Mouse (Mus musculus) layer of hippocampus, adult 2 months (tissue): Measurements from ENCODE around the gene Slc12a3. TPM values are rescaled to one million over a fixed set of nuclear protein-coding genes. Genes with fewer than 3 reads are reported as not detected.

ENCODE experiments used
- DNase-seq, 2 experiments: peaks; one replicate each; pipeline ENCODE4 v3.0.0; 2022; ENCODE audit warnings: low spot score in 2 of 2
- H3K27ac ChIP-seq: fragments of 200-600 bp; 2 replicates; pipeline ENCODE4 v1.8.1; 2022
- H3K4me3 ChIP-seq: fragments of 200-600 bp; 2 replicates; pipeline ENCODE4 v1.8.1; 2022; ENCODE audit warnings: mild to moderate bottlenecking
- CTCF ChIP-seq: fragments of 200-600 bp; conservative IDR thresholded peaks from 2 replicates; pipeline ENCODE4 v1.8.1; 2022; ENCODE audit warnings: antibody characterized with exemption, mild to moderate bottlenecking, moderate library complexity
- total RNA-seq, 2 experiments: library from RNA; stranded (reverse); gene quantifications; 2 replicates each; pipeline ENCODE4 v1.2.3; 2021

The Slc12a3 gene
- total RNA-seq, 2 experiments from 2014 or later: 0.54 to 1.0 TPM

- Histone ChIP-seq H3K4me3 (no peak overlapping the region), H3K27ac (no peak overlapping the region)
- TF ChIP-seq CTCF: no peak
- DNase-seq: no peak
Observed at GRCm38 (mm10) chr8:94365410-94365981, 36.5 kb downstream of the Slc12a3 start.

GRCm38 (mm10) chr8:94370839-94371238 is 41.8 kb downstream of the Slc12a3 start:
- TF ChIP-seq CTCF: no peak
- no peak for DNase-seq
- Histone ChIP-seq H3K4me3 (no peak overlapping the region), H3K27ac (no peak overlapping the region)

DNA sequence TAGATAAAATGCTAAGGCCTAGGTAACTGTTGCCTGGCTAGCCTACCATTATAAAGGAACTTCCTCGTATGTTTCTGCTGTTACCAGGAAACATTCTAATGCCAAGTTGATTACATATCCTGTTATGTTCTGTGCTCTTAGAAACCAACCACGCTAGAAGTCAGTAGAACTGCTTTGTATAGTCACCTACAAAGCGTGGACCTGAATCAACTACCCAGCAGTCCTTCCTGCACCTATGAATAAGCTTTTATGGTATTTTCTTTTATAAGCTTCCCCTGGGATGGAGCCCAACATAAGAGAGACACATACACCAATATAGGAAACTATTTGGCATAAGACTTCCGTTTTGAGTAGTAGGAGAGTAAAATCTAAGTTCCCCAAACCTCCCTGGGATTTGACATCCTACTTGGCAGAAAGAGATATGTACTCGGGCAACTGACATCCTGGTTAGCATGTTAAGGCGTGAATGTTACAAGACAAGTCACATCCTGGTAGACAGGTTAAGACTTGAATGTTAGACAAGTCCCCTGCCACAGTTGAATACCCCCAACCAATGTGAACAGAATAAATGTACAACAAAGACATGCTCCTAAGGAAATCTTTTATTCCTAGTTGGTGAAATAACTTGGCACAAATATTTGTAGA is 44.1 kb downstream of the Slc12a3 start:
- no peak for DNase-seq
- TF ChIP-seq CTCF: no peak
- Histone ChIP-seq H3K4me3 (no peak overlapping the region), H3K27ac (no peak overlapping the region)

- Histone ChIP-seq H3K27ac (no peak overlapping the region), H3K4me3 (no peak overlapping the region)
- no peak for DNase-seq
- no peak for TF ChIP-seq CTCF
Observed at GRCm38 (mm10) chr8:94375551-94375991, 46.6 kb downstream of the Slc12a3 start.

- Histone ChIP-seq H3K4me3 (no peak overlapping the region), H3K27ac (no peak overlapping the region)
- no peak for DNase-seq
- no peak for TF ChIP-seq CTCF
Observed at GRCm38 (mm10) chr8:94376176-94376575, 47.2 kb downstream of the Slc12a3 start.

DNA sequence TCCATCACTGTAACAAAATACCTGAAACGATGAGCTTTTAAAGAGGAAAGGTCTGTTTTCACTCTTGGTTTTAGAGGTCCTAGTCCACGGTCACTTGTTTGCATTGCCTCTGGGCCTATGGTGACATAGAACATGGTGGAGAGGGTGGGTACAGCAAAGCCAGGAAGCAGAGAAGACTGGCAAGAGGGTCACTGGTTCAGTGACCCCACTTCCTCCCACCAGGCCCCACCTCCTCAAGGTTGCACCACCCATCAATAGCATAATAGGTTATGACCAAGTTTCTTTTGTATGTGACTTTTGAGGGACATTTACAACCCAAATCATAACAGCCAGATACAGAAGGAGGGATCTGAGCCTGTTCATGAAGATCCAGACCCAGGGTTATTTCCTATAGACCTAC is 47.6 kb downstream of the Slc12a3 start:
- Histone ChIP-seq H3K4me3 (no peak overlapping the region), H3K27ac (peak overlapping the region; percentile 44; the same call in 1 of the 2 replicates)
- no peak for DNase-seq
- TF ChIP-seq CTCF: no peak

- peak overlapping the region; percentile 44; the same call in 1 of the 2 replicates for H3K27ac ChIP-seq
- DNase-seq: no peak
- no peak overlapping the region for H3K4me3 ChIP-seq
- TF ChIP-seq CTCF: no peak
Observed at GRCm38 (mm10) chr8:94377031-94377430, 48.0 kb downstream of the Slc12a3 start.

DNA sequence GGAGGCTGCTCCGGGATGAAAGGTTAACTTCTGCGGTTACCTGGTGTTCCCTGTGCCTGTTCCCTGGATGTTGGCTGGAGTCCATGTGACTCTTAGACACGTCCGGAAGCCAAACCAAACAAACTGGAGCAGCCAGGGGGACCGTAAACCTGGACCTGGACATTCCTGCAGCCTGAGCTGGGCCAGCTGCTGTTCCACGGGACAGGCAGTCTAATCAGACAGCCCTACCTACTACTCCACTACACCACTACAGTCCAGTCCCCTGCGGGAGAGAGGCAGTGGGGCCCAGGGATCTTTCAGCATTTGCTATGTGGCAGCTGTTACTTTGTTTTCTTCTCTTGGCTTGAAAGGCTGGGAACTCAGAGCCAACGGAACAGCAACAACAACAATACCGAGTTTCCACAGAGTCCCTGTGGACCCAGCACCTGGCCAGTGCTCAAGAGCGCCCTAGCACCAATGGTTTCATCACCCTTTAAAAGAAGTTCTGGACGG is 48.8 kb downstream of the Slc12a3 start:
- DNase-seq: no peak
- H3K4me3 ChIP-seq: no peak overlapping the region
- H3K27ac ChIP-seq: peak overlapping the region; percentile 62; the same call in 1 of the 2 replicates
- no peak for TF ChIP-seq CTCF

DNA sequence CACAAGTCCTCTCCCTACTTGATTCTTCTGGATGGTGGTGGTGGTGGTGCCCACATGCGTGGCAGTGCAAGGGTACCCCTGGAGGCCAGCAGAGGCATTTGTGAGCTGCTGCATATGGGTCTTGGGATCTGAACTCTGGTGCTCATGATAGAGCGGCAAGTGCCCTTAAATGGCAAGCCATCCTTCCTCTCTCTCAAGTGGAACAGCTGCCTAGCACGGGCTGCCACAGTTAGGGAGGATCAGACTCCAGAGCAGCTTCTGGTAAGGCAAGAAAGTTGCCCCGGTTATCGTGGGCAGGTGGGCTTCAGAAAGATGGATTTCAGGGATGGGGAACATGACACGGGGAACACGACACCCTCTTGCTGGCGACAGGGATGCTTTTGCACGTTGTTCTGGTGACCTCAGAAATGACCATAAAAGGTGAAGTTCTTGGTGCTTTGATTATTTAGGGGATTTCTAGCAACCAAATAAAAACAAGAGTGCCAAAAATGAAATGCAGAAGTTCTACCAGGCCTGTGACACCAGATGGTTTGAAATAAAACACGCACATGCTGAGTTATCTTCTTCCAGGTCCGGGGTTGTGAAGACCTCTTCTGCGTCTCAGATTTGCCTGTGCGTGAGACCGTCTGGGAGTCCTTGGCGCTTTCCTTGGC is 49.9 kb downstream of the Slc12a3 start:
- H3K27ac ChIP-seq: no peak overlapping the region
- DNase-seq: no peak

DNA sequence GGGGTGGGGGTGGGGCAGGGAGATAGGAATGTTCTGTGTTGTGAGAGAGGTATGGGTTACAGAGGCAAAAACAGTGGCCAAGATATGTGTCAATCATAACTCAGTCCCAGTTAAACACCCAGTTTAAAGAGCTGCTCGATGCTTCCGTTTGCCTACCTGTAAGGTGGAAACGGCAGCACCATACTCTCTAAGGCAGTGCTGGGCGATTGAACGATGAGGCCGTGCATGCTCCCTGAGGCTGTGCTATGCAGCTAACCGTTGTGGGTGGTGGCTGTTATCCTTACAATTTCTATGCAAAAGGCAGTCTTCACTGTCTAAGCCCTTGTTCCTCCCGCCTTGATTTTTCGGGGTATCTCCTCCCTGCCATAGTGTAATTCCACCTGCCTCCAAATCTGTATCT is 50.7 kb downstream of the Slc12a3 start:
- DNase-seq: no peak
- TF ChIP-seq CTCF: no peak
- no peak overlapping the region for H3K27ac ChIP-seq
- no peak overlapping the region for H3K4me3 ChIP-seq

More for the DNA sequence above, 49.9 kb downstream of the Slc12a3 start:
- no peak overlapping the region for H3K4me3 ChIP-seq
- peak; percentile 41 for TF ChIP-seq CTCF

GRCm38 (mm10) chr8:94384166-94384565 is 55.2 kb downstream of the Slc12a3 start:
- Histone ChIP-seq H3K27ac (no peak overlapping the region), H3K4me3 (no peak overlapping the region)
- no peak for DNase-seq
- no peak for TF ChIP-seq CTCF

GRCm38 (mm10) chr8:94385506-94386213 is 56.7 kb downstream of the Slc12a3 start:
- H3K27ac ChIP-seq: peak overlapping the region; percentile 100
- DNase-seq: no peak
- H3K4me3 ChIP-seq: peak overlapping the region; percentile 94
- no peak for TF ChIP-seq CTCF
